Mouse (Mus musculus): ENCODE data around the gene Phtf2. TPM values are rescaled to one million over a fixed set of nuclear protein-coding genes. Genes with fewer than 3 reads are reported as not detected.
"Not testable (repeated sequence)": the region's sequence is repeated elsewhere in the genome, so short reads cannot be mapped to it uniquely, and the experiment has no call there.

The Phtf2 gene
- total RNA-seq, 1 experiment from 2014 or later: 36.5 TPM

GRCm38 (mm10) chr5:20781116-20781515 lies 100.8 kb downstream of the Phtf2 start:
- no peak for ATAC-seq (replicated peaks; ENCODE audit: low read depth, poor library complexity, severe bottlenecking)

GRCm38 (mm10) chr5:20779191-20779590 lies 102.7 kb downstream of the Phtf2 start:
- 0 out of 2 replicates have a peak, but pooled peaks have one; percentile 31 for ATAC-seq (replicated peaks; ENCODE audit: low read depth, poor library complexity, severe bottlenecking)

GRCm38 (mm10) chr5:20778274-20778984 lies 103.5 kb downstream of the Phtf2 start:
- ATAC-seq (replicated peaks; ENCODE audit: low read depth, poor library complexity, severe bottlenecking): peak; percentile 91

GRCm38 (mm10) chr5:20773341-20773740 lies 108.6 kb downstream of the Phtf2 start:
- ATAC-seq (replicated peaks; ENCODE audit: low read depth, poor library complexity, severe bottlenecking): peak; percentile 68; the same call in 1 of the 2 replicates

- ATAC-seq (replicated peaks; ENCODE audit: low read depth, poor library complexity, severe bottlenecking): no peak
These were observed 116.5 kb downstream of the Phtf2 start for GRCm38 (mm10) chr5:20765365-20765920.

GRCm38 (mm10) chr5:20762441-20762840 lies 119.5 kb downstream of the Phtf2 start:
- not testable (repeated sequence) for ATAC-seq (replicated peaks; ENCODE audit: low read depth, poor library complexity, severe bottlenecking)

GRCm38 (mm10) chr5:20760368-20761162 lies 121.4 kb downstream of the Phtf2 start:
- no peak for ATAC-seq (replicated peaks; ENCODE audit: low read depth, poor library complexity, severe bottlenecking)

GRCm38 (mm10) chr5:20759771-20760170 lies 122.2 kb downstream of the Phtf2 start:
- no peak for ATAC-seq (replicated peaks; ENCODE audit: low read depth, poor library complexity, severe bottlenecking)

- ATAC-seq (replicated peaks; ENCODE audit: low read depth, poor library complexity, severe bottlenecking): no peak
These were observed 128.0 kb downstream of the Phtf2 start for GRCm38 (mm10) chr5:20753963-20754362.

GRCm38 (mm10) chr5:20753096-20753495 lies 128.8 kb downstream of the Phtf2 start:
- ATAC-seq (replicated peaks; ENCODE audit: low read depth, poor library complexity, severe bottlenecking): no peak

- no peak for ATAC-seq (replicated peaks; ENCODE audit: low read depth, poor library complexity, severe bottlenecking)
These were observed 130.2 kb downstream of the Phtf2 start for GRCm38 (mm10) chr5:20751696-20752095.

GRCm38 (mm10) chr5:20751000-20751399 lies 130.9 kb downstream of the Phtf2 start:
- ATAC-seq (replicated peaks; ENCODE audit: low read depth, poor library complexity, severe bottlenecking): no peak

GRCm38 (mm10) chr5:20749535-20749934 lies 132.4 kb downstream of the Phtf2 start:
- peak; percentile 93 for ATAC-seq (replicated peaks; ENCODE audit: low read depth, poor library complexity, severe bottlenecking)

- no peak for ATAC-seq (replicated peaks; ENCODE audit: low read depth, poor library complexity, severe bottlenecking)
These were observed 133.1 kb downstream of the Phtf2 start for GRCm38 (mm10) chr5:20748856-20749255.

- no peak for ATAC-seq (replicated peaks; ENCODE audit: low read depth, poor library complexity, severe bottlenecking)
These were observed 133.8 kb downstream of the Phtf2 start for GRCm38 (mm10) chr5:20748142-20748541.

- ATAC-seq (replicated peaks; ENCODE audit: low read depth, poor library complexity, severe bottlenecking): no peak
These were observed 140.0 kb downstream of the Phtf2 start for GRCm38 (mm10) chr5:20741936-20742335.

- ATAC-seq (replicated peaks; ENCODE audit: low read depth, poor library complexity, severe bottlenecking): no peak
These were observed 140.7 kb downstream of the Phtf2 start for GRCm38 (mm10) chr5:20741193-20741592.

GRCm38 (mm10) chr5:20738795-20739194 lies 143.1 kb downstream of the Phtf2 start:
- ATAC-seq (replicated peaks; ENCODE audit: low read depth, poor library complexity, severe bottlenecking): no peak

GRCm38 (mm10) chr5:20723226-20723625 lies 158.7 kb downstream of the Phtf2 start:
- ATAC-seq (replicated peaks; ENCODE audit: low read depth, poor library complexity, severe bottlenecking): not testable (repeated sequence)

GRCm38 (mm10) chr5:20720201-20720900 lies 161.6 kb downstream of the Phtf2 start:
- ATAC-seq (replicated peaks; ENCODE audit: low read depth, poor library complexity, severe bottlenecking): no peak

All from common myeloid progenitor, adult 5-6 weeks (primary cell).